Mouse (Mus musculus): ENCODE measurements around the gene Klf12. TPM values are rescaled to one million over a fixed set of nuclear protein-coding genes. Genes with fewer than 3 reads are reported as not detected.

Klf12 gene
- polyA plus RNA-seq, 1 experiment, result 1.6 TPM

DNA sequence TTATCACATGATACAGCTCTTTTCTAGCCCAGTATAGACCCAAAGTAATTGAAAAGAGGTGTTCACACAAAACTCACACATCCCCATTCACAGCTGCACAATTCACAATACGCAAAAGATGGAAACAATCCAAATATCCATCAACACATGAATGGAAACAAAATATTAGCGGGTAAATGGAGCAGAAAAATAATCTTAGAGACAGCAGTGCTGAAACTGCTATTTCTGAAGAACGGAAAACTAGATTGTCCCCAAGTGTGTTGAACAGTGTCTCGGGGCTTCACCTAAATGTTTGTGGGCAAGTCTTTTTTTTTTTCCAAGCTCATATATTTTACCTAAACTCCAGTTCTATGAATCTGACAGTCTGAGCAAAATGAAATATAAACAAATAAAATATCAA, 44.6 kb downstream of the Klf12 start:
- Histone ChIP-seq H3K27me3 (ENCODE audit: control insufficient read depth, insufficient read depth, low read length) (no peaks in the 10 kb centered on the region), H3K4me3 (ENCODE audit: control insufficient read depth, insufficient read depth, low read length) (no peak overlapping the region), H3K4me1 (replicated peaks; ENCODE audit: control insufficient read depth, insufficient read depth, low read length) (no peaks in the 10 kb centered on the region), H3K27ac (ENCODE audit: control insufficient read depth, insufficient read depth, low read length) (no peak overlapping the region), H3K36me3 (ENCODE audit: control insufficient read depth, insufficient read depth, low read length) (no peaks in the 10 kb centered on the region)
- no peak for DNase-seq
- 94% methylated on average over 4 of the region's 4 CpGs for WGBS
- TF ChIP-seq CTCF (IDR thresholded peaks at IDR 0.05; ENCODE audit: borderline replicate concordance, control insufficient read depth, extremely low read depth, insufficient read depth, low read length, poor library complexity) (no peak), POLR2A (IDR thresholded peaks at IDR 0.05; ENCODE audit: control insufficient read depth, extremely low read depth, insufficient read depth, low read length, poor library complexity) (no peak)

DNA sequence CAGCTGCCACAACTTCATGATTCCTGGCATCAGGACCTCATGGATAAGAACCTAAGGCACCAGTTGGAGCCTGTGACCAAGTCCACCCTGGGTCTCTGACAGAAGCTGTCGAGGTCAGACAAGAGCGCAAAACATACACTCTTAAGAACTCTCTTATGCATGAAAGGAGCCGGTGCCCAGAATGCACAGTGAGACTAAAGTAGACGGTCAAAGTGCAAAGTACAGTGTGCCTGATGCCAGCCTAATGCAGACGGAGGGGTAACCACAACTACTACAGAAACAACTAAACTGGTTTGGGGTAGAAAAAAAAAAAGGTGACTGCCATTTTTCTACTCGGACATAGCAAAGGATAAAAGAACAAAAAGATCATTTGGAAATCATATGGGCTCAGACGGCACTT, 47.7 kb downstream of the Klf12 start:
- TF ChIP-seq CTCF (IDR thresholded peaks at IDR 0.05; ENCODE audit: borderline replicate concordance, control insufficient read depth, extremely low read depth, insufficient read depth, low read length, poor library complexity) (no peak), POLR2A (IDR thresholded peaks at IDR 0.05; ENCODE audit: control insufficient read depth, extremely low read depth, insufficient read depth, low read length, poor library complexity) (no peak)
- Histone ChIP-seq H3K36me3 (ENCODE audit: control insufficient read depth, insufficient read depth, low read length) (no peaks in the 10 kb centered on the region), H3K27me3 (ENCODE audit: control insufficient read depth, insufficient read depth, low read length) (no peaks in the 10 kb centered on the region), H3K27ac (ENCODE audit: control insufficient read depth, insufficient read depth, low read length) (no peak overlapping the region), H3K4me3 (ENCODE audit: control insufficient read depth, insufficient read depth, low read length) (no peak overlapping the region), H3K4me1 (replicated peaks; ENCODE audit: control insufficient read depth, insufficient read depth, low read length) (no peaks in the 10 kb centered on the region)
- WGBS, result 98% methylated on average over 7 of the region's 7 CpGs
- DNase-seq, result no peak

DNA sequence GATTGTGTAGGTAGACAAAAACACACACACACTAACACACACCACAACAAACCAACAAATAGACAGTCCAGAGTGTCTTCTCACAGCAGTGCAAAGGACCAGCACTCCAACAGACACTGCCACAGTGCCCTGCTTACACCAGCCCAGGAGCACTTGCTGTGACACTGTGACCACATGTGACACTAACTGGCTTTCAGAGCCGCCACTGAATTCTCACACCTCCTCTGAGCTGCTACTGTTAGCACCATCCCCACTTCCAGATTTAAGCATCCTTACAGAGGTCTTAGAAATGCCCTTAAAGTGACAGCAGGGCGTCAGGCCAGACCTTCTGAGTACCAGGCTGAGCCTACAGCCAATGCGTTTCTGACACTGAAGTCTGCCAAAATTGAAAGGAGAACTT, 48.7 kb downstream of the Klf12 start:
- TF ChIP-seq POLR2A (IDR thresholded peaks at IDR 0.05; ENCODE audit: control insufficient read depth, extremely low read depth, insufficient read depth, low read length, poor library complexity) (no peak), CTCF (IDR thresholded peaks at IDR 0.05; ENCODE audit: borderline replicate concordance, control insufficient read depth, extremely low read depth, insufficient read depth, low read length, poor library complexity) (no peak)
- 67% methylated on average over 3 of the region's 3 CpGs for WGBS

DNA sequence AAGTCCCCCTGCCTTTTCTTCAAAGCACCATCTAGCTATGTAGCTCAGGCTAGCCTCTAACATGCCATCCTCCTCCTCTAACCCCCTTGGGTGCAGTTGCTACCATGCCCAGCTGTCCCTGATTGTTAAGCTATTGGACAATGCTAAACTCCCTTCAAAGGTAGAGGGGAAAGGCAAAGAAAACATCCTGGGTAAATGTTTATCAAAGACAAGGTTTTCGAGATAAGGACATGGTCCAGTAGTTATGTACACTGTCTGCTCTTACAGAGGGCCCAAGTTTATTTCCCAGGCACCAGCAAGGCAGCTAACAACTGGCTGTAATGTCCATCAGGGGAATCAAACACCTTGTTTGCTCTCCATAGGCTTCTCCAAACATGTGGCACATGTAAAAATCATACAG, 53.1 kb downstream of the Klf12 start:
- no peak for DNase-seq
- H3K36me3 ChIP-seq (ENCODE audit: control insufficient read depth, insufficient read depth, low read length), result no peaks in the 10 kb centered on the region
- WGBS, result 95% methylated on average over 1 of the region's 1 CpGs
- no peaks in the 10 kb centered on the region for H3K27me3 ChIP-seq (ENCODE audit: control insufficient read depth, insufficient read depth, low read length)
- H3K27ac ChIP-seq (ENCODE audit: control insufficient read depth, insufficient read depth, low read length), result no peak overlapping the region
- no peaks in the 10 kb centered on the region for H3K4me1 ChIP-seq (replicated peaks; ENCODE audit: control insufficient read depth, insufficient read depth, low read length)
- no peak overlapping the region for H3K4me3 ChIP-seq (ENCODE audit: control insufficient read depth, insufficient read depth, low read length)
- TF ChIP-seq POLR2A (IDR thresholded peaks at IDR 0.05; ENCODE audit: control insufficient read depth, extremely low read depth, insufficient read depth, low read length, poor library complexity) (no peak), CTCF (IDR thresholded peaks at IDR 0.05; ENCODE audit: borderline replicate concordance, control insufficient read depth, extremely low read depth, insufficient read depth, low read length, poor library complexity) (no peak)

More for the DNA sequence above, 48.7 kb downstream of the Klf12 start:
- DNase-seq, result no peak
- Histone ChIP-seq H3K36me3 (ENCODE audit: control insufficient read depth, insufficient read depth, low read length) (no peaks in the 10 kb centered on the region), H3K27me3 (ENCODE audit: control insufficient read depth, insufficient read depth, low read length) (no peaks in the 10 kb centered on the region), H3K4me1 (replicated peaks; ENCODE audit: control insufficient read depth, insufficient read depth, low read length) (no peaks in the 10 kb centered on the region), H3K27ac (ENCODE audit: control insufficient read depth, insufficient read depth, low read length) (no peak overlapping the region), H3K4me3 (ENCODE audit: control insufficient read depth, insufficient read depth, low read length) (no peak overlapping the region)

DNA sequence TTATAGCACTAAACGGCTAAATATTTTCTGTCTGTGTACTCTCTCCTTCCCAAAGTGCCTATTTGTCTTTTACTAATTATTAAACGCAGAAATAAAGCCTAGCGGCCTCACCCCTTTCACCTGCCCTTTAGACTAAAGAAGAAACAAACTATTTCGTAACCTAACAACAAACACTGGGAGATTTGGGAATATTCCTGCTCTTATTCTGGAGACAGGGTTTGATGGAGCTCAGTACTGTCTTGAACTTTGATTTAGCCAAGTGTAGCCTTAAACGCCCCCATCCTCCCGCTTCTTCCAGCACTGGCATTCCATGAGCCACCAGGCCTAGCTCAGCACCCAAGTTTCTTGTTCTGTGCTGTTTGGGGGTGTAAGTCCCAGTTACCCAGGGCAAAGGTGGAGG, 56.4 kb downstream of the Klf12 start:
- no peak for TF ChIP-seq POLR2A (IDR thresholded peaks at IDR 0.05; ENCODE audit: control insufficient read depth, extremely low read depth, insufficient read depth, low read length, poor library complexity)
- TF ChIP-seq CTCF (IDR thresholded peaks at IDR 0.05; ENCODE audit: borderline replicate concordance, control insufficient read depth, extremely low read depth, insufficient read depth, low read length, poor library complexity), result no peak
- no peaks in the 10 kb centered on the region for H3K27me3 ChIP-seq (ENCODE audit: control insufficient read depth, insufficient read depth, low read length)
- H3K36me3 ChIP-seq (ENCODE audit: control insufficient read depth, insufficient read depth, low read length), result no peaks in the 10 kb centered on the region
- no peaks in the 10 kb centered on the region for H3K4me1 ChIP-seq (replicated peaks; ENCODE audit: control insufficient read depth, insufficient read depth, low read length)
- 98% methylated on average over 6 of the region's 6 CpGs for WGBS
- H3K27ac ChIP-seq (ENCODE audit: control insufficient read depth, insufficient read depth, low read length), result no peak overlapping the region
- no peak for DNase-seq
- H3K4me3 ChIP-seq (ENCODE audit: control insufficient read depth, insufficient read depth, low read length), result no peak overlapping the region

DNA sequence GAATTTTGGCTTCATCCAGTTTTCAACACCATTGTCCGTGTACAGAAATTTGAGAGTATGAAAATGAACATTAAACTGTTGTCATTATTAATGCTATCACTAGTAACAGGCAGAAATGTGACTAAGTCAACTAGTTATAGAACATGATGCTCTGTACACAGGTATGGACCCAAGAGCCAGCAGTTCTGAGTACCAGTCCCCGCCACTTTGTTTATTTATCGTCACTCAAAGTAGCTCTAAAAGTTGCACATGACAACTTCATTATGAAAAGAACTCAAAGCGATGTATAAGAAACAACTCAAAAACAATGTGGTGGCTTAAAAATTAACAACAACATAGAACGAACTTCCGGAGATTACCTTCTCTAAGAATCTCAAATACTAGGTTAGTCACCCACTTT, 56.8 kb downstream of the Klf12 start:
- Histone ChIP-seq H3K27me3 (ENCODE audit: control insufficient read depth, insufficient read depth, low read length) (no peaks in the 10 kb centered on the region), H3K4me3 (ENCODE audit: control insufficient read depth, insufficient read depth, low read length) (no peak overlapping the region), H3K4me1 (replicated peaks; ENCODE audit: control insufficient read depth, insufficient read depth, low read length) (no peaks in the 10 kb centered on the region), H3K27ac (ENCODE audit: control insufficient read depth, insufficient read depth, low read length) (no peak overlapping the region), H3K36me3 (ENCODE audit: control insufficient read depth, insufficient read depth, low read length) (no peaks in the 10 kb centered on the region)
- TF ChIP-seq CTCF (IDR thresholded peaks at IDR 0.05; ENCODE audit: borderline replicate concordance, control insufficient read depth, extremely low read depth, insufficient read depth, low read length, poor library complexity) (no peak), POLR2A (IDR thresholded peaks at IDR 0.05; ENCODE audit: control insufficient read depth, extremely low read depth, insufficient read depth, low read length, poor library complexity) (no peak)
- no peak for DNase-seq
- 95% methylated on average over 6 of the region's 6 CpGs for WGBS

DNA sequence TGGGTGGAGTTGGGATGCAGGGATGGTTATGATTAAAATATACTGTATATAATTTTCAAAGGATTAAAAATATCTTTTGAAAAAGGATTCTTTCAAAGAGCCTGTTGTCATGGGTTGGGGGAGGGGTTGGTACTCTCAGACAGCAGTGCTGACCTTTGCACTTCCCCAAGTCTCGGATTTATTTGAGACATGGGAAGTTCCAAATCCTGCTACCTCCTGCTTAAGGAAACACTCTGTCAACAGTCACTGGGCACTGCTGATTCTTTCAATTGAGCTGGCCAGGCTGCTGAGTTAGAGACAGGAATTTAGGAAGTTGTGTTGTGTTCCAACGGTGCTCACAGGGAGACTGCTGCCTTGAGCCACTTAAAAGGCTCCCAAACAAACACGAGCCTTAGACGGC, 60.3 kb downstream of the Klf12 start:
- Histone ChIP-seq H3K27me3 (ENCODE audit: control insufficient read depth, insufficient read depth, low read length) (no peaks in the 10 kb centered on the region), H3K4me3 (ENCODE audit: control insufficient read depth, insufficient read depth, low read length) (no peak overlapping the region), H3K27ac (ENCODE audit: control insufficient read depth, insufficient read depth, low read length) (no peak overlapping the region), H3K4me1 (replicated peaks; ENCODE audit: control insufficient read depth, insufficient read depth, low read length) (no peaks in the 10 kb centered on the region), H3K36me3 (ENCODE audit: control insufficient read depth, insufficient read depth, low read length) (no peaks in the 10 kb centered on the region)
- 69% methylated on average over 4 of the region's 4 CpGs for WGBS
- TF ChIP-seq POLR2A (IDR thresholded peaks at IDR 0.05; ENCODE audit: control insufficient read depth, extremely low read depth, insufficient read depth, low read length, poor library complexity), result no peak
- no peak for TF ChIP-seq CTCF (IDR thresholded peaks at IDR 0.05; ENCODE audit: borderline replicate concordance, control insufficient read depth, extremely low read depth, insufficient read depth, low read length, poor library complexity)
- no peak for DNase-seq

Measured in thymus, adult 2 months (tissue).